Mouse (Mus musculus) lung, postnatal 10 days (tissue): ENCODE results near the gene Qrich2.

Source experiments
- DNase-seq: peaks from one replicate; pipeline ENCODE4 v3.0.0; 2021

Qrich2 gene

DNA sequence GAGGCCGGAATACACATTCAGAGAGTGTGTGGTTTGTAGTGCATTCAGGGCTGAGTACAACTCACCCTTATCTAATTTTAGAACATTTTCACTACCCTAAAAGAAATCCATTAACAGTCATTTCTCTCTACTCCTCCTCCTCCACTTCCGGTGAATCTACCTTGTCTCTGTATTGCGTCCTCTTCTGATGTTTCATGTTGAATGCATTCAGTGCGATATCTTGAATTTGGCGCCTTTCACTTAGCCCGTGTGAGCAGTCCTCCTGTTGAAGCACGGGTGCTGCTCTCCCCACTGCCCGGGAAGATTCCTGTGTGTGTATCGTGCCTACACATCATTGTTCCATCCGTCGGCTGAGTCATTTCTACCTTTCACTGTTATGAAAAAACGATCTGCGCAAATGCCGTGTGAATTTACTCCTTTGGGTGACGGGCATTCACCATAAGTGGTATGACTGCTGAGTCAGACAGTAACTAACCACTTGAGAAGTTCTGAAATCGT, 59.8 kb downstream of the Qrich2 start:
- no peak for DNase-seq

DNA sequence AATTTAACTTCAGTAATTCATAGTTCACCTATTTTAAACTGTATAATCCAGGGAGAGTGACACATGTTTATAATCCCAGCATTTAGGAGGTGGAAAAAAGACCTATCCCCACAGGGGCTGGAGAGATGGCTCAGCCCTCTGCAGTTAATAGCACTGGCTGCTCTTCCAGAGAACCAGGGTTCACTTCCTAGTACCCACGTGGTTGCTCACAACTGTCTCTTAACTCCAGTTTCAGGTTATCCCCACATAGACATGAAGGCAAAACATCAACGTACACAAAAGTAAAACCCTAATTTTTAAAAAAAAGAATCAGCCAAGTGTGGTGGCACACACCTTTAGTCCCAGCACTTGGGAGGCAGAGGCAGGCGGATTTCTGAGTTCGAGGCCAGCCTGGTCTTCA, 60.4 kb downstream of the Qrich2 start:
- no peak for DNase-seq

DNA sequence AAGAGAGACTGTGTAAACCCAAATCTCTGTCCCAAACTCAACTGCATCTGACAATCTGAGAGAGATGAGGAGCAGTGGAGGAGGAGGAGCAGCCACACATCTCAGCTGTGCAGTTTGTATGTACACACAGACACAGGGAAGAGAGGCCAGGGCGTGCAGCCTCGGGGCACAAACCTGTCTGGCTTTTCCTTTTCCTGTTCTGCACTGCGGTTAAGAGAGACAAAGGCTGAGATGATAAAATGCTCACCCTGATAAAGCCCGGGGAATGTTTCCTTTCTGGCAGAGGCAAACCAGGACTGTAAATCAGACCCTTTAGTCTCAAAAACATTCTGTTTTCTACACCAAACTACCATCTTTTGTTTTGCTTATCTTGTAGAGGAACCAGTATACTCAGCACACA, 65.5 kb downstream of the Qrich2 start:
- DNase-seq, result no peak

DNA sequence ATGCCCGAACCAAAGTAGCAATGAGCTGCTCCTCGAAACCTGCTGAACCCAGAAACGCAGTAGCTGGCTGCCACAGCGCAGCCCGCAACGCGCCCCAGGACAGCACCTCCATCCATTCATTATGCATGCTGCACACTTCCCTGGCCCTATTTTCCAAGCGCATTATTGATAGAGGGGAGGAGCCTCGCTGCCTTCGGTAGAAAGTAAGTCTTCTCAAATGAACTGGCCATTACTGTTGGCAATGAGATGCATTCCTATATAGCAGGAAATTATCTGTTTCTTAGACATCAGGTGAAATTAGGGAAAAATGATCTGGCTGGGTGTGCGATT, 67.7 kb downstream of the Qrich2 start:
- DNase-seq, result no peak

- DNase-seq, result no peak
These were observed 68.3 kb downstream of the Qrich2 start for GRCm38 (mm10) chr11:116397517-116398347.

DNA sequence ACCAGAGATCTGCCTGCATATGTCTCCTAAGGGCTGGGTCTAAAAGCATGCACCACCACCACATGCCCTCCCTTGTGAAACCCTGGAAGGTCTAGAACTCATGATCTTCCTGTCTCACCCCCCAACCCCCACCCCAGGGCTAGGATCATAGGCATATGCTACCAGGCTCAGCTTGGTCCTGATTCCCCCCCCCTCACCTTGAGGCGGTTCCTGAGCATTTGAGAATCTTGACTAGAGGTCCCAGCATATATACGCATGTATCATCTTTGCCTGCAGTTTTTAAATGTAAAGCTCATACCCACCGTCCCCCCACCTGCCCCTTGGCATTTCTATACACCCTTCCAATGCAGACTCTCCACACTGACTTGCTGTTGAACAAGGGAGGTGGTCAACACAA, 69.1 kb downstream of the Qrich2 start:
- DNase-seq, result no peak

GRCm38 (mm10) chr11:116396276-116396933, 69.6 kb downstream of the Qrich2 start:
- no peak for DNase-seq

GRCm38 (mm10) chr11:116394769-116395168, 71.3 kb downstream of the Qrich2 start:
- DNase-seq, result no peak
